Mouse (Mus musculus) bone marrow, adult 2 months (tissue): Measurements from ENCODE around the gene Chd9. TPM values are rescaled to one million over a fixed set of nuclear protein-coding genes. Genes with fewer than 3 reads are reported as not detected.

ENCODE experiments used
- H3K27ac ChIP-seq: fragments of 200-500 bp; 2 replicates; pipeline ENCODE4 v1.5.1; 2012; ENCODE audit warnings: low read depth, mild to moderate bottlenecking, control low read depth, inconsistent platforms, low read length; ENCODE audit not compliant: control insufficient read depth, poor library complexity, insufficient read depth
- H3K4me1 ChIP-seq: fragments of 200-500 bp; 2 replicates; pipeline ENCODE4 v1.6.1; 2011; ENCODE audit warnings: low read length; ENCODE audit not compliant: control insufficient read depth, insufficient read depth
- H3K4me3 ChIP-seq: fragments of 200-500 bp; replicated peaks from 2 replicates; pipeline ENCODE3; 2011; ENCODE audit warnings: mild to moderate bottlenecking, low read depth, low read length, control low read depth; ENCODE audit not compliant: control insufficient read depth
- CTCF ChIP-seq: fragments of 200-500 bp; IDR thresholded peaks from 2 replicates; pipeline ENCODE4 v1.5.1; 2011; ENCODE audit warnings: low read length, control low read depth; ENCODE audit not compliant: control insufficient read depth, insufficient read depth
- POLR2A ChIP-seq: fragments of 200-500 bp; IDR thresholded peaks from 2 replicates; pipeline ENCODE4 v1.6.1; 2011; ENCODE audit warnings: low read depth, mild to moderate bottlenecking, control low read depth, low read length, borderline replicate concordance; ENCODE audit not compliant: control insufficient read depth
- WGBS: fragments of 180-500 bp; shearing (Covaris S2); methylation state at CpG from one replicate; pipeline ENCODE4 v1.1.7; 2018; 5-methylcytosine and 5-hydroxymethylcytosine counted together
- polyA plus RNA-seq: library from polyadenylated mRNA; stranded (reverse); fragments of >200 nt; gene quantifications from 2 replicates; pipeline ENCODE4 v1.2.4, GENCODE M21; 2011; ENCODE audit warnings: low replicate concordance; ENCODE audit not compliant: missing spikeins, insufficient read depth, insufficient read length

The Chd9 gene
- polyA plus RNA-seq, 1 experiment = 60.6 TPM

- no peak for TF ChIP-seq CTCF
- no peak for TF ChIP-seq POLR2A
- 86% methylated on average over 4 of the region's 4 CpGs for WGBS
These were observed 218.2 kb downstream of the Chd9 start for GRCm38 (mm10) chr8:91046370-91046769.

GRCm38 (mm10) chr8:91051037-91051436, 222.9 kb downstream of the Chd9 start:
- 13% methylated on average over 8 of the region's 8 CpGs for WGBS
- no peak overlapping the region for H3K4me3 ChIP-seq

More at GRCm38 (mm10) chr8:91046370-91046769, 218.2 kb downstream of the Chd9 start:
- Histone ChIP-seq H3K4me3 (no peak overlapping the region), H3K27ac (no peak overlapping the region), H3K4me1 (no peaks in the 10 kb centered on the region)

GRCm38 (mm10) chr8:91054418-91054817, 226.3 kb downstream of the Chd9 start:
- WGBS = 48% methylated on average over 4 of the region's 4 CpGs
- TF ChIP-seq CTCF (no peak), POLR2A (no peak)

More at GRCm38 (mm10) chr8:91051037-91051436, 222.9 kb downstream of the Chd9 start:
- H3K4me1 ChIP-seq = no peaks in the 10 kb centered on the region
- H3K27ac ChIP-seq = no peak overlapping the region
- no peak for TF ChIP-seq POLR2A
- TF ChIP-seq CTCF = no peak

GRCm38 (mm10) chr8:91056848-91057247, 228.7 kb downstream of the Chd9 start:
- Histone ChIP-seq H3K27ac (no peak overlapping the region), H3K4me1 (no peaks in the 10 kb centered on the region; the same call in 1 of the 2 replicates), H3K4me3 (no peak overlapping the region)
- WGBS = 75% methylated on average over 3 of the region's 3 CpGs
- no peak for TF ChIP-seq CTCF

More at GRCm38 (mm10) chr8:91054418-91054817, 226.3 kb downstream of the Chd9 start:
- no peaks in the 10 kb centered on the region for H3K4me1 ChIP-seq
- no peak overlapping the region for H3K4me3 ChIP-seq
- no peak overlapping the region for H3K27ac ChIP-seq

DNA sequence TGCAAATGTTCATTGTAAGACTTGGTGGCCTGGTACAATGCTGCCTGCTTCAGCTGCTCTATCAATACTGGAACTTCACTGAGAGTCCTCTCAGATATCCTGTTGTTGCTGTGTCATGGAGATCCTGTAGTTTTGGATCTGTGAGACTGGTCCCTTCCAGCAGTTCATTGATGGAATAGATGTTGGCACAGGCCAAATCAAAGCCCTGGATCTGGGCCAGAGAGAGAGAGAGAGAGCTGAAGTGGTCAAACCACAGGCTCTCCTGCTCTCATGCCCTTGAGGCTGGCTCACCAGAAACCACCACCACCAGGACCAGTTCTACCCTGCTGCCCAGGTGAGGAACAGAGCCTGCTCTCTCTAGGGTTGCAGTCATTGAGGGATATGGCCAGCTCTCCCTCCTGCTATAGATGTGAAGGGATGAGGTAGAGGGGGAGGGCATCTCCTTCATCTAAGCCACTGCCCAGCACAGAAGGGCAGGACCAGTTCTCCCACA, 231.0 kb downstream of the Chd9 start:
- no peak overlapping the region for H3K4me3 ChIP-seq
- no peak for TF ChIP-seq POLR2A
- TF ChIP-seq CTCF = no peak
- H3K27ac ChIP-seq = no peak overlapping the region
- no peaks in the 10 kb centered on the region; the same call in 1 of the 2 replicates for H3K4me1 ChIP-seq

DNA sequence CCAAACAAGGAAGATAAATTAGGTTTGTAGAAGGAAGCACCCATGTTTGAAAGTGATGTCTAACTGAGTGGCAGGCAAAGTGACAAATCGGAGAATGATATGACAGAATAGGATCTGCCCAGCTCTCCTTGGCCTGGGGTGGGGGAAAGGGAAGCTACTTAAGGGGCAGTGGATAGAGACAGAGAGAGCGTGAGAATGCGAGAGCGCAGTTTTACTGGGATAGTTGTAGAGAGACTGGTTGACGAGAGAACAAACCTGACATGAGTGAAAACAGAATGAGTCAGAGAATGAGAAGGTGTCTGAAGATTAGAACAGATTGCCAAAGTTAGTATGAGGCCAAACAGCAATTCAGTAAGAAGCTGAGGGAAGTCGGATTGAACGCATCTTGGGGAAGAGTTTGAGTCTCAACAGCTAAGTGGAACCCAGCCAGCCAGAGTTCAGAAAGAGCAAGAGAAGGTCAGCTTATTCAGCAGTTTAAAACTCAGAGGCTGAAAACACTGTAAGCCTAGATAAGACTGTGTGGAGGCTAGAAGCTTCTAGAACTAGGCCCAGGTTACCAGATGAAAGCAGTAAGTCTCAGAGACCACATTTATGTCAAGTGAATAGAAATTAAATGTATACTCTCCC, 231.8 kb downstream of the Chd9 start:
- TF ChIP-seq CTCF (no peak), POLR2A (no peak)
- WGBS = 75% methylated on average over 7 of the region's 7 CpGs
- Histone ChIP-seq H3K4me1 (no peaks in the 10 kb centered on the region; the same call in 1 of the 2 replicates), H3K4me3 (no peak overlapping the region), H3K27ac (no peak overlapping the region)

DNA sequence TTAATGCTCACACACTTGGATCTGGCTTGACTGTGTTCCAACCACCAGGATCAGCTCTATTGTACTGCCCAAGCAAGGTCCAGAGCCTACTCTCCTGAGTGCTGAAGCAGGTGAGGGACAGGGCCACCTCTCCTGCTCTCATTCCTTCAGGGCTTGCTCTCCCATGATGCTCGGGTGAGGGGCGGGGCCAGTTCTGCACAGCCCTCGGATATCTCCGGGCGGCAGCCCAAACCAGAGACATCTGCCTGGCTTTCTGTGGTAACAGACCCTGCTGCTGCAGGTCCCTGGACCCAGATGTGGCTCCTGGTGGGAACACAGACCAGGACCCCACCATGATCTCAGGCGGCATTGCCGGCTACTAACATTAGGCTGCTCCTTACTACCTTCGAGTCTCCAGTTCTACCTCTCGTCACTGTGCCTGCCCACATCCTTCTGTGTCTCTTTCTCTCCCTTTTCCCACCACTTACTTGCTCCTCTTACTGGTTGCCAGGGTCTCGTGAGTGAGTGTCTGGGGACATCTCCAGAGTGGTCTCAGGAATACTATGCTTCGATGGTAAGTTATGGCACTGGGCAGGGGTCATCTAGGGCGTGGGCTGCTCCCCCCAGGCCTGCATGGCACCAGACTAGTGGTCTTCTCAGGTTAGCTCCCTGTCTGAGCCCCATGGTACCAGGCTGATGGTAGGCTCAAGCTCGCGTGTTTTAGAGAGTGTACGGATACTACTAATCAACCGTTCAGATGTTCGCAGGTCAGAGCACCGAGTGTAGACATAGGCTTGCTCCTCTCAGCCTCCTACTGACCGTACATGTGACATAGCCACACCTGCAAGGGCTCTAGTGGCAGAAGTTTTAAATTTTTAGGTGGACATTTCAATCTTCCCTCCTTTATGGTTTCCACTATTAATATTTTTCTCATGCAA, 232.7 kb downstream of the Chd9 start:
- H3K27ac ChIP-seq = no peak overlapping the region
- no peak for TF ChIP-seq CTCF
- no peak for TF ChIP-seq POLR2A
- H3K4me1 ChIP-seq = no peaks in the 10 kb centered on the region; the same call in 1 of the 2 replicates
- WGBS = 67% methylated on average over 19 of the region's 19 CpGs
- H3K4me3 ChIP-seq = no peak overlapping the region

- Histone ChIP-seq H3K4me1 (no peaks in the 10 kb centered on the region; the same call in 1 of the 2 replicates), H3K4me3 (no peak overlapping the region), H3K27ac (no peak overlapping the region)
- no peak for TF ChIP-seq CTCF
- TF ChIP-seq POLR2A = no peak
- WGBS = 5% methylated on average over 4 of the region's 4 CpGs
These were observed 237.0 kb downstream of the Chd9 start for GRCm38 (mm10) chr8:91065179-91065578.
